Mouse (Mus musculus): ENCODE data around the gene Lrch1.

- TF ChIP-seq POLR2AphosphoS2 (IDR thresholded peaks at IDR 0.05; ENCODE audit: insufficient read length, low read depth) (no peak), TCF12 (IDR thresholded peaks at IDR 0.05; ENCODE audit: insufficient read depth, poor library complexity, severe bottlenecking) (no peak), USF1 (IDR thresholded peaks at IDR 0.05; ENCODE audit: low read depth) (no peak), POLR2A (IDR thresholded peaks at IDR 0.05; ENCODE audit: insufficient read length, low read depth) (no peak), MYOG (IDR thresholded peaks at IDR 0.05; ENCODE audit: control insufficient read depth in 1 of 3, insufficient read depth in 1 of 3, insufficient read length in 2 of 3, low read depth in 2 of 3) (no peak)
These were observed 131.0 kb downstream of the Lrch1 start for GRCm38 (mm10) chr14:74816705-74817104.
